Mouse (Mus musculus) megakaryocyte, embryonic 14.5 days (primary cell): ENCODE measurements around the gene Kcnh2. TPM values are rescaled to one million over a fixed set of nuclear protein-coding genes. Genes with fewer than 3 reads are reported as not detected.

Source experiments
- H3K27me3 ChIP-seq: replicated peaks from 2 replicates; pipeline ENCODE3; 2012; ENCODE audit warnings: inconsistent platforms
- H3K36me3 ChIP-seq: replicated peaks from 2 replicates; pipeline ENCODE3; 2012; ENCODE audit warnings: low read length, inconsistent platforms, mixed read lengths
- H3K4me1 ChIP-seq: 2 replicates; pipeline ENCODE4 v1.6.1; 2012; ENCODE audit warnings: inconsistent platforms
- H3K4me3 ChIP-seq: replicated peaks from 2 replicates; pipeline ENCODE3; 2012; ENCODE audit warnings: moderate library complexity, mild to moderate bottlenecking, inconsistent platforms
- H3K9me3 ChIP-seq: 2 replicates; pipeline ENCODE4 v1.6.1; 2012; ENCODE audit warnings: inconsistent platforms
- FLI1 ChIP-seq: IDR thresholded peaks from 2 replicates; pipeline ENCODE4 v1.6.1; 2012; ENCODE audit warnings: low read length, inconsistent platforms, mixed read lengths
- GATA1 ChIP-seq: IDR thresholded peaks from 3 replicates; pipeline ENCODE4 v1.6.1; 2012; ENCODE audit warnings: mixed read lengths, low read length, inconsistent platforms, borderline replicate concordance
- polyA plus RNA-seq: library from polyadenylated mRNA; stranded (reverse); fragments of >175 nt; gene quantifications from 2 replicates; pipeline ENCODE4 v1.2.3, GENCODE M21; 2012; ENCODE audit warnings: low replicate concordance; ENCODE audit not compliant: insufficient read depth

The Kcnh2 gene
- polyA plus RNA-seq, 1 experiment = 0.10 TPM

DNA sequence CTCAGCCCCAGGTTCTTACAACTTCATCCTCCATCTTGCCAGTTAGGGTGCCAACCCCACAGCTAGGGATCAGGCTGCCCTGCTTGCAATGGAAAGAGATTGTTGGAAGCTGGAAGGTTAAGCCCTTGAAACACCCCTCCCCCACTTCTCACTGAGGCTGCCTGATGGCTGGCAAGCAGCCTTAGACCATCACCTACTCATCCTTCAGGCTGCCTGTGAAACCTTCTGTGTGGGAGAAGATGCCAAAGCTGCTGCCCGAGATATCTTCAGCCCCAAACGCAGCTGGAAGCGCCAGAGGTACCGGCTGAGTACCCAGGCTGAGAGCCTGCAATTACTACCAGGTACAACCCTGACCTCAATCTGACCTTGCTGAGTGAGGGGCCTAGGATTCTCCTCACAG, 28.1 kb upstream of the Kcnh2 start:
- H3K4me1 ChIP-seq = peaks cover 41% of the 10 kb centered on the region
- H3K4me3 ChIP-seq = no peak overlapping the region
- TF ChIP-seq GATA1 (no peak), FLI1 (no peak)
- no peaks in the 10 kb centered on the region for H3K36me3 ChIP-seq
- H3K9me3 ChIP-seq = no peaks in the 10 kb centered on the region
- peaks cover 89% of the 10 kb centered on the region for H3K27me3 ChIP-seq

DNA sequence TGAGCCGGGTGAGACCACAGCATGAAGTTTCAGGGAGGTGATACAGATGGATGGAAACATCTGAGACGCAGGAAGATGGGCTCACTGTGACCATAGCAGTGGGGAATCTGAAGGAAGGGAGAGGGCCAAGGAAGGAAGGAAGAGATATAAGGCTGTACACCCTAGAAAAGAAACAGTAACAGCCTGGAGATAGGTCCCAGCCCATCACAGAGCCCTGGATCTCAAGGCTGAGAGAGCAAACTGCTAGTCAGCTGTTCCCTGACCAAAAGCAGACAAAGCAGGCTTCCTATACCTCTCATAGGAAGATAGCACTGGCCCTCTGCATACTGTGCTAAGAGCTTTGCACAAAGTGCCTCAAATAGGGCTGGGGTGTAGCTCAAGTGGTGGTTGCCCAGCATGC, 27.3 kb upstream of the Kcnh2 start:
- no peaks in the 10 kb centered on the region for H3K36me3 ChIP-seq
- no peak overlapping the region for H3K4me3 ChIP-seq
- H3K4me1 ChIP-seq = peaks cover 33% of the 10 kb centered on the region
- TF ChIP-seq GATA1 (no peak), FLI1 (no peak)
- peaks cover 93% of the 10 kb centered on the region for H3K27me3 ChIP-seq
- no peaks in the 10 kb centered on the region for H3K9me3 ChIP-seq

- no peaks in the 10 kb centered on the region for H3K9me3 ChIP-seq
- H3K4me1 ChIP-seq = peaks cover 12% of the 10 kb centered on the region
- no peak overlapping the region for H3K4me3 ChIP-seq
- peaks cover 91% of the 10 kb centered on the region for H3K27me3 ChIP-seq
- no peak for TF ChIP-seq GATA1
- TF ChIP-seq FLI1 = no peak
- no peaks in the 10 kb centered on the region for H3K36me3 ChIP-seq
Observed at GRCm38 (mm10) chr5:24374666-24375328, 23.4 kb upstream of the Kcnh2 start.

DNA sequence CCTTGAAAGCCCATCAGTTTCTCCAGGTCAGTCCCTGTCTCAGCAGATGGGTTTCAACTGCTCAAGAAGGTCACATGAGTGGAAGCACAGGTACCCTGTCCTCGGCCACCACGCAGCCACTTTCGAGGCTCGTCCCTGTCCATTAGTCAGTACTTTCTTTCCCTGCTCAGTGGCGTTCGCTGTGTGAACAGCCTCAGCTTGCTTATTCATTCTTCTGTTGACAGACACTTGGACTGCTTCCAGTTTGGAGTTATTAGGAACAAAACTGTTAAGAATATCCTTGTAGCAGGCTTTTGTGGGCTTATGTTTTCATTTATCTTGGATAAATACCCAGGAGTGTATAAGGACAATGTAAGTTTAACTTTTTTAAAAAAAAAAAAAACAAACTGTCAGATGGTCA, 22.8 kb upstream of the Kcnh2 start:
- TF ChIP-seq FLI1 (no peak), GATA1 (no peak)
- peaks cover 91% of the 10 kb centered on the region for H3K27me3 ChIP-seq
- H3K4me1 ChIP-seq = peaks cover 7% of the 10 kb centered on the region

DNA sequence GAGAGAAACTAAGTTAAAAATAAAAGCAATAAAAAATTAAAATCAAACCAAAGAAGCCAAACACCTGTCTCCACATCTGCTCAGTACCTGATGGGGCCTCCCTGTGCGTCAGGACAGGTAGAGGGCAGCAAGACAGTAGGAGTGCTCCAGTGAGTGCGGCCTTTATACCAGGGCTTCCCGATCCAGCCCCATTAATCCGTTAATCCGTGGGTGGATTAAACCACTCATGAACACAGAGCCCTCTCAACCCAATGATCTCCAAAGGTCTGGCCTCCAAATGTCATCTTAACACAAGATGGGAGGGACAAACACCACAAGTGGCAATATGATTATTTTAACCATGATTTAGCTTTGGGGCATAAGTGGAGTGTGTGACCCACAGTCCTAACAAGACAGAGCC, 22.4 kb upstream of the Kcnh2 start:
- peaks cover 91% of the 10 kb centered on the region for H3K27me3 ChIP-seq
- no peak overlapping the region for H3K4me3 ChIP-seq
- no peaks in the 10 kb centered on the region for H3K36me3 ChIP-seq
- H3K9me3 ChIP-seq = no peaks in the 10 kb centered on the region
- TF ChIP-seq FLI1 (no peak), GATA1 (no peak)
- peaks cover 4% of the 10 kb centered on the region for H3K4me1 ChIP-seq

More for the DNA sequence above, 22.8 kb upstream of the Kcnh2 start:
- H3K9me3 ChIP-seq = no peaks in the 10 kb centered on the region
- no peaks in the 10 kb centered on the region for H3K36me3 ChIP-seq
- no peak overlapping the region for H3K4me3 ChIP-seq

DNA sequence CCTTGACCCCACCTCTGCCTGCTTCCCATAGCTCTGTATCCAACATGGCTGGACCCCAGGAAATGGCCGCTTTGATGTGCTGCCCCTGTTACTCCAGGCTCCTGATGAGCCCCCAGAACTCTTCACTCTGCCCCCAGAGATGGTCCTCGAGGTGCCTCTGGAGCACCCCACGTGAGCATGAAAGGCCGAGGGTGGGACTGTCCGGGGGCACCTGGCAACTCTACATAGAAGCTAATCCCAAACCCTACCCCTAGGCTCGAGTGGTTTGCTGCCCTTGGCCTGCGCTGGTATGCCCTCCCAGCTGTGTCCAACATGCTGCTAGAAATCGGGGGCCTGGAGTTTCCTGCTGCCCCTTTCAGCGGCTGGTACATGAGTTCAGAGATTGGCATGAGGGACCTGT, 18.4 kb upstream of the Kcnh2 start:
- Histone ChIP-seq H3K4me3 (no peak overlapping the region), H3K27me3 (peaks cover 93% of the 10 kb centered on the region), H3K36me3 (no peaks in the 10 kb centered on the region), H3K9me3 (no peaks in the 10 kb centered on the region), H3K4me1 (peaks cover 11% of the 10 kb centered on the region)
- TF ChIP-seq GATA1 = no peak
- TF ChIP-seq FLI1 = no peak

- Histone ChIP-seq H3K36me3 (no peaks in the 10 kb centered on the region), H3K4me3 (no peak overlapping the region), H3K27me3 (peaks cover 98% of the 10 kb centered on the region), H3K4me1 (peaks cover 14% of the 10 kb centered on the region), H3K9me3 (peaks cover 3% of the 10 kb centered on the region; the same call in 1 of the 2 replicates)
- TF ChIP-seq GATA1 (no peak), FLI1 (no peak)
Observed at GRCm38 (mm10) chr5:24366426-24366825, 15.0 kb upstream of the Kcnh2 start.

GRCm38 (mm10) chr5:24365528-24365927, 14.1 kb upstream of the Kcnh2 start:
- H3K4me3 ChIP-seq = no peak overlapping the region
- H3K27me3 ChIP-seq = peaks cover 97% of the 10 kb centered on the region
- peaks cover 23% of the 10 kb centered on the region for H3K4me1 ChIP-seq
- no peaks in the 10 kb centered on the region for H3K36me3 ChIP-seq
- peaks cover 3% of the 10 kb centered on the region; the same call in 1 of the 2 replicates for H3K9me3 ChIP-seq
- no peak for TF ChIP-seq GATA1
- TF ChIP-seq FLI1 = no peak

DNA sequence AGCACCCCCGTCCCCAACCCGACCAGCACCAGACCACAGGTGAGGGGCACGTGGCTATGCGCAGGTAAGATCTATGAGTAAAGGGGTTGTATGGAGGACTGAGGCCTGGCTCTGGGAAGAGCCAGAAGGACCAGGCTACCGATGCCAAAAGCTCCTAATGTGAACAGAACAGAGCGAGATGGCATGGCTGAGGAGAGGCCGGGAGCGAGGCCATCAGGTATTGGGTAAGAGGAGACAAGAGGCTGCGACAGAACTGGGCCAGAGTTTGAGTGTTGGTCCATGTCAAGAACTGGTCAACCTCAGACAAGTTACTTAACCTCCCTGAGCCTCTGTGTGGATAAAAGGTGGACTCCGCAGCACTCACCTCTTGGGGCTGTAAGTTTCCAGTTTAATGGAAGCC, 13.6 kb upstream of the Kcnh2 start:
- no peaks in the 10 kb centered on the region for H3K36me3 ChIP-seq
- H3K9me3 ChIP-seq = peaks cover 3% of the 10 kb centered on the region; the same call in 1 of the 2 replicates
- no peak overlapping the region for H3K4me3 ChIP-seq
- peaks cover 24% of the 10 kb centered on the region for H3K4me1 ChIP-seq
- TF ChIP-seq FLI1 (no peak), GATA1 (no peak)
- H3K27me3 ChIP-seq = peaks cover 96% of the 10 kb centered on the region

DNA sequence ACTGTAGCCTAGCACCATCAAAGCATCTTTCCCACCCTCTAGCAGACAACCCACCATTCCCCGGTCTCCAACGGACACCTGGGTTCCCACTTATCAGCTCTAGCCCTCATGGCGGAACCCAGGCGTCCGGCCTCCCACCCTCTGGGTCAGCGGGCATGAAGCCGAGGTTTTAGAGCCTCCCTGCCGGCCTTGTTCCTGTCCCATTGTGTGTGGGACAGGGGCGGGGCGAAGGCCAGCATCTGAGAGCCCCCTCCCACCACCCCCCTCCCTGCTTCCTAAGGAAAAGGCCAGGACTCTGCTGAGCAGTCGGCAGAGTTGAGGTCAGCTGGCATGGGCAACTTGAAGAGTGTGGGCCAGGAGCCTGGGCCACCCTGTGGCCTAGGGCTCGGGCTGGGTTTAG, 13.1 kb upstream of the Kcnh2 start, which contains the start of gene Nos3:
TSS of gene Nos3 (plus strand) at position 303 of the 400 bp plus-strand sequence.
- Histone ChIP-seq H3K4me3 (no peak within 1 kb of the TSS), H3K27me3 (peaks cover 96% of the 10 kb centered on the region), H3K4me1 (peaks cover 24% of the 10 kb centered on the region), H3K9me3 (peaks cover 3% of the 10 kb centered on the region; the same call in 1 of the 2 replicates), H3K36me3 (no peaks in the 10 kb centered on the region)
- TF ChIP-seq FLI1 (no peak), GATA1 (no peak)

- H3K27me3 ChIP-seq = peaks cover 96% of the 10 kb centered on the region
- TF ChIP-seq GATA1 (no peak), FLI1 (no peak)
- H3K4me3 ChIP-seq = no peak overlapping the region
- H3K36me3 ChIP-seq = no peaks in the 10 kb centered on the region
- peaks cover 3% of the 10 kb centered on the region; the same call in 1 of the 2 replicates for H3K9me3 ChIP-seq
- H3K4me1 ChIP-seq = peaks cover 24% of the 10 kb centered on the region
Observed at GRCm38 (mm10) chr5:24364061-24364460, 12.7 kb upstream of the Kcnh2 start.
